Mouse (Mus musculus): ENCODE results near the gene Rtkn2. TPM values are rescaled to one million over a fixed set of nuclear protein-coding genes. Genes with fewer than 3 reads are reported as not detected.

The Rtkn2 gene
- polyA plus RNA-seq, 1 experiment from 2014 or later: 5.0 TPM

- no peak for ATAC-seq
- Histone ChIP-seq H3K9ac (ENCODE audit: low read depth, low read length) (no peak overlapping the region), H3K4me3 (ENCODE audit: low read length) (no peak overlapping the region), H3K4me1 (ENCODE audit: control insufficient read depth, insufficient read depth, low read length) (peaks cover 30% of the 10 kb centered on the region), H3K27ac (ENCODE audit: low read length) (no peak overlapping the region), H3K36me3 (ENCODE audit: control insufficient read depth, insufficient read depth, low read length) (no peaks in the 10 kb centered on the region; the same call in 1 of the 2 replicates), H3K4me2 (ENCODE audit: low read depth, low read length) (no peak overlapping the region), H3K9me3 (ENCODE audit: control insufficient read depth, low read length) (no peaks in the 10 kb centered on the region), H3K27me3 (replicated peaks; ENCODE audit: control insufficient read depth, insufficient read depth, low read length) (no peaks in the 10 kb centered on the region)
- WGBS: 86% methylated on average over 6 of the region's 6 CpGs
These were observed 128.3 kb downstream of the Rtkn2 start for GRCm38 (mm10) chr10:68107716-68108115.

Other genes with a start within 250 kb of the Rtkn2 start
- 0.70 and 0.71 TPM in 2 replicates for gene Zfp365, start 66.9 kb upstream of the Rtkn2 start, polyA plus RNA-seq (2015; fragmentation: Nextera tagmentation; extraction: Ambion mirVana)